Mouse (Mus musculus) stomach, embryonic 16.5 days (tissue): ENCODE data around the gene Abraxas2. TPM values are rescaled to one million over a fixed set of nuclear protein-coding genes. Genes with fewer than 3 reads are reported as not detected.

Source experiments
- polyA plus RNA-seq: library from polyadenylated mRNA; unstranded; fragments of >200 nt; fragmentation: Nextera tagmentation; extraction: Ambion mirVana; gene quantifications from 2 replicates; pipeline ENCODE4 v1.2.1, GENCODE M21; 2015

The Abraxas2 gene
- polyA plus RNA-seq, 1 experiment from 2014 or later: 31.0 TPM

Other genes with a start within 250 kb of the Abraxas2 start
- 12.7 and 13.5 TPM in 2 replicates for gene Lhpp, start 248.6 kb upstream of the Abraxas2 start, polyA plus RNA-seq
- 15.1 and 17.4 TPM in 2 replicates for gene Fam53b, start 45.3 kb upstream of the Abraxas2 start, polyA plus RNA-seq
- gene Eef1akmt2, start 6.6 kb upstream of the Abraxas2 start, polyA plus RNA-seq: 54.3 and 56.5 TPM in 2 replicates
- gene Zranb1, start 71.9 kb downstream of the Abraxas2 start, polyA plus RNA-seq: 10.5 and 10.6 TPM in 2 replicates